Mouse (Mus musculus) ES-CJ7 (cell line): ENCODE measurements at regions not wholly inside any gene's neighbourhood (a gene's known extent, or its start where the extent isn't known, plus 50 kb on each side); places are given as distances from the start of the nearest gene placed in this dataset.

Experiments
- DNase-seq: peaks from one replicate; pipeline ENCODE4 v3.0.0; 2011; ENCODE audit warnings: low read depth, low spot score

- peak; percentile 53 for DNase-seq
Measured at GRCm38 (mm10) chr13:79453227-79453626, 1253.7 kb upstream of the Nr2f1 start.

GRCm38 (mm10) chr13:79443113-79443512, 1243.6 kb upstream of the Nr2f1 start:
- DNase-seq: no peak

- no peak for DNase-seq
Measured at GRCm38 (mm10) chr13:79442701-79443100, 1243.1 kb upstream of the Nr2f1 start.

- DNase-seq: no peak
Measured at GRCm38 (mm10) chr13:79431465-79431864, 1231.9 kb upstream of the Nr2f1 start.

GRCm38 (mm10) chr13:79430987-79431386, 1231.4 kb upstream of the Nr2f1 start:
- no peak for DNase-seq

GRCm38 (mm10) chr13:79430562-79430961, 1231.0 kb upstream of the Nr2f1 start:
- no peak for DNase-seq

- DNase-seq: no peak
Measured at GRCm38 (mm10) chr13:79417841-79418240, 1218.3 kb upstream of the Nr2f1 start.

- DNase-seq: no peak
Measured at GRCm38 (mm10) chr13:79400082-79400481, 1200.5 kb upstream of the Nr2f1 start.

GRCm38 (mm10) chr13:79393938-79394337, 1194.4 kb upstream of the Nr2f1 start:
- DNase-seq: no peak

- no peak for DNase-seq
Measured at GRCm38 (mm10) chr13:79387928-79388327, 1188.4 kb upstream of the Nr2f1 start.

GRCm38 (mm10) chr13:79341494-79341893, 1141.9 kb upstream of the Nr2f1 start:
- DNase-seq: no peak

- DNase-seq: no peak
Measured at GRCm38 (mm10) chr13:79340459-79340858, 1140.9 kb upstream of the Nr2f1 start.

GRCm38 (mm10) chr13:79339793-79340192, 1140.2 kb upstream of the Nr2f1 start:
- DNase-seq: no peak

GRCm38 (mm10) chr13:79320146-79320545, 1120.6 kb upstream of the Nr2f1 start:
- DNase-seq: no peak

GRCm38 (mm10) chr13:79309584-79310110, 1110.1 kb upstream of the Nr2f1 start:
- DNase-seq: no peak

GRCm38 (mm10) chr13:79297225-79297710, 1097.7 kb upstream of the Nr2f1 start:
- DNase-seq: no peak

- DNase-seq: no peak
Measured at GRCm38 (mm10) chr13:79288022-79288421, 1088.5 kb upstream of the Nr2f1 start.

GRCm38 (mm10) chr13:79286181-79286580, 1086.6 kb upstream of the Nr2f1 start:
- DNase-seq: no peak

- DNase-seq: peak; percentile 34
Measured at GRCm38 (mm10) chr13:79285478-79285877, 1085.9 kb upstream of the Nr2f1 start.

GRCm38 (mm10) chr13:79277714-79278113, 1078.2 kb upstream of the Nr2f1 start:
- DNase-seq: no peak

- DNase-seq: no peak
Measured at GRCm38 (mm10) chr13:79277313-79277712, 1077.8 kb upstream of the Nr2f1 start.

GRCm38 (mm10) chr13:79255362-79255761, 1055.8 kb upstream of the Nr2f1 start:
- DNase-seq: no peak

GRCm38 (mm10) chr13:79252385-79252784, 1052.8 kb upstream of the Nr2f1 start:
- DNase-seq: no peak

- DNase-seq: no peak
Measured at GRCm38 (mm10) chr13:79251269-79251668, 1051.7 kb upstream of the Nr2f1 start.
